Mouse (Mus musculus): ENCODE data around the gene Cav3. TPM values are rescaled to one million over a fixed set of nuclear protein-coding genes. Genes with fewer than 3 reads are reported as not detected.

Cav3 gene
- polyA plus RNA-seq, 1 experiment from 2014 or later = 1.6 TPM

DNA sequence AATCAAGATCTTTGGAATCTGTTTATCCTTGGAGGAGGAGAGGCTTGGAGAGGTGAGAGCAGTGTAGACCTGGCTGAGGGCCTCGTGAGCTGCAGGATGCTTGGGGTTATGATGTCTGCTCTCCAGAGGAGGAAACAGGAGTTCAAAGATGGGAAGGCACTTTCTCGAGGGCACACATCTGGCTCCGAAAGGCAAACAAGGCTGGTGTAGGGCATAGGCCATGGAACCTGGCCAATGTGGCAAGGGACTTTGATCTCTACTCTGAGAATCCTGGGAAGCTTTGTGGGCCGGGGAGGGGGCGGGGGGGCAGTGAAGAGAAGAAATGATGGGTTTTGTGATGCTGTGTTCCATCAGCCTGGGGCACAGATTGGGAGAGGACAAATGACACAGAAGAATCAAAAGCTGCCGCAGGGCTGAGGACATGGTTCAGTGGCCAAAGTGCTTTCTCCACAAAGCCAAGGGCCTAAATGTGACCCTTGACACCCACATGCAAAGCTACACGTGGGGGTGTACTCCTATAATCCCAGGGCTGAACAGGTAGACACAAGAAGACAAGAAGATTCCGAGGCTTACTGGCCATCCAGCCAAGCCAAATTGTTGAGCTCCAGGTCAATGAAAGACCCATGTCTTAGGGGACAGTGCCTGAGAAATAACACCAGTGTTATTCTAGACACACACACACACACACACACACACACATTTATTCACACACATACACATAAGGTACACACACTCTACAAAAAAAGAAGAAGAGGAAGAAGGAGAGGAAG lies 37.2 kb downstream of the Cav3 start:
- Histone ChIP-seq H3K4me2 (no peak overlapping the region), H3K27ac (no peak overlapping the region), H3K27me3 (peaks cover 12% of the 10 kb centered on the region; the same call in 1 of the 2 replicates), H3K9ac (no peak overlapping the region), H3K36me3 (no peaks in the 10 kb centered on the region), H3K4me3 (no peak overlapping the region), H3K9me3 (no peaks in the 10 kb centered on the region), H3K4me1 (no peaks in the 10 kb centered on the region)
- no peak for ATAC-seq (ENCODE audit: insufficient number of reproducible peaks, insufficient read depth, low FRiP score, low TSS enrichment, low read depth)
- WGBS = 69% methylated on average over 8 of the region's 8 CpGs

DNA sequence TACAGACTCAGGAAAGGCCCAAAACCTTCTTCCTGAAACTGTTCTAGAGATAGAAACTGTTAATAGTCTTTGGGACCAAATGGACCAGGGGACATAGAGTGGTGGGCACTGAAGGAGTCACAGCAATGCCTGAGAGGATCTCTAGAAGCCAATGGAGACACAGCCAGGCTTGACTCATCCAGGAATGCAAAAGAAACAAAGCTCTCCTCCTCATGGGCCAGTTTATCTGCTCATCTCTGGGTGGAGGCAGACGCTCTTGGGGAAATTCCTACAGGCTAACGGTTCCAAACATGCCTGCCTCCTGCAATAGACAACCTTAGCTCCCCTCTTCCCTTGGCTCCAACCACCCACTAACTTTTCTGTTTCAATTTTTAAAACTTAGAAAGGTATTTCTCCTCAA lies 38.2 kb downstream of the Cav3 start:
- WGBS = 61% methylated on average over 2 of the region's 2 CpGs
- Histone ChIP-seq H3K9me3 (no peaks in the 10 kb centered on the region), H3K27me3 (0 out of 2 replicates have a peak, but pooled peaks cover 2% of the 10 kb centered on the region), H3K4me3 (no peak overlapping the region), H3K9ac (no peak overlapping the region), H3K4me2 (no peak overlapping the region), H3K4me1 (no peaks in the 10 kb centered on the region), H3K36me3 (no peaks in the 10 kb centered on the region), H3K27ac (no peak overlapping the region)
- no peak for ATAC-seq (ENCODE audit: insufficient number of reproducible peaks, insufficient read depth, low FRiP score, low TSS enrichment, low read depth)

DNA sequence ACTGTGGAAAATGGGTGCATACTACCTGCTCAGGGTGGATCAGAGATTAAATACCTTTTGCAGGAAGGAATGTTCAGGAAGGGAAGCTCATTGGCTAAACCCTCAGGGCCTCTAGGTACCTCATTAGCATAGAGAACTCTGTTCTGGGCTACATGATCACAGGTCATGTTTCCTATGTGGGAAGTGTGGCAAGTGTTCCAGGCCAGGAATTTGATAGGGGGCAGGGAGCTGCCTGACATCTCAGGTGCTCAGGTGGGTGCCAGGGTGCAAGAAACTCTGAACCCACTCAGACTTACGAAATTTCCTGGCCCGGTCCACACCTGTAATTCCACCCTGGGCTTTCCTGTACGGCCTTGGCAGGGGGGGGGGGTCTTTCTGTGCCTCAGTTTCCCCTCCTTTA lies 39.4 kb downstream of the Cav3 start:
- ATAC-seq (ENCODE audit: insufficient number of reproducible peaks, insufficient read depth, low FRiP score, low TSS enrichment, low read depth) = no peak
- Histone ChIP-seq H3K4me2 (no peak overlapping the region), H3K9ac (no peak overlapping the region), H3K4me3 (no peak overlapping the region), H3K36me3 (no peaks in the 10 kb centered on the region), H3K27ac (no peak overlapping the region), H3K4me1 (no peaks in the 10 kb centered on the region), H3K9me3 (no peaks in the 10 kb centered on the region), H3K27me3 (no peaks in the 10 kb centered on the region)
- 88% methylated on average over 3 of the region's 3 CpGs for WGBS

DNA sequence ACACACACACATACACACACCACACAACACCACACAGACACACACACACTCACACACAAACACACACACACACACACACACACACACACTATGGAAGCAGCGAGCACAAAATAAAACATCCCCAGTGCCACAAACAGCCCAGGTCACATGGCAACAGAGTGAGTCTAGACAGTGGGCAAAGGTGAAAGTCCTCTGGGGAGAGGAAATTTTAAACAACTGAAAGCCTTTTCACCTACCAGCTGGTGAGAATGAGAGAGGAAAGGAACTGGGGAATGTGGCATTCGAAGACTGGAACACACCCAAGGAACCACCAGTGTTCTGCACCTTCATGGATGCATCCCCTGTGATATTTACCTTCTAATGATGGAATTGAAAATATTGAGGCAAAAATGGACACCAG lies 40.2 kb downstream of the Cav3 start:
- Histone ChIP-seq H3K27ac (no peak overlapping the region), H3K27me3 (no peaks in the 10 kb centered on the region), H3K36me3 (no peaks in the 10 kb centered on the region), H3K4me2 (no peak overlapping the region), H3K4me3 (no peak overlapping the region), H3K9me3 (no peaks in the 10 kb centered on the region), H3K4me1 (no peaks in the 10 kb centered on the region), H3K9ac (no peak overlapping the region)
- no peak for ATAC-seq (ENCODE audit: insufficient number of reproducible peaks, insufficient read depth, low FRiP score, low TSS enrichment, low read depth)
- 84% methylated on average over 2 of the region's 2 CpGs for WGBS

DNA sequence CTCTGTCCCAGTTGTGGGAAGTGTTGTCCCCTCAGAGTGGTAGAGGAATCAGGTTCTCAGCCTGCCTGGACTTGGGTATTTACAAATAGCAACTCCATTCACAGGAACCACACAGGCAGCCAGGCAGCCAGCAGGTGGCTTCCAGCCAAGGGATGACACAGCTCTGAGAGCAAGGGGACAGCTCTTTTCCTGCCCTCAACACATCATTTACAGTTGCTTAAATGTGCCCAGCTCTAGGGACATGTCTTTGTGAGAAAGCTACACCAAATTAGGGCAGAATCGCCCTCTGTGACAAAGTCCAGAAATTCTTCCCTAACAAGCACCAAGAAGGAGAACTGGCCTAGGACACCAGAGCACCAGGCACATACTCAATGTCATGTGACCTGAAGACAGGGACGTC lies 41.9 kb downstream of the Cav3 start:
- Histone ChIP-seq H3K36me3 (no peaks in the 10 kb centered on the region), H3K4me1 (no peaks in the 10 kb centered on the region), H3K9me3 (no peaks in the 10 kb centered on the region), H3K27ac (no peak overlapping the region), H3K4me3 (no peak overlapping the region), H3K27me3 (no peaks in the 10 kb centered on the region), H3K4me2 (no peak overlapping the region), H3K9ac (no peak overlapping the region)
- ATAC-seq (ENCODE audit: insufficient number of reproducible peaks, insufficient read depth, low FRiP score, low TSS enrichment, low read depth) = no peak
- 73% methylated on average over 2 of the region's 2 CpGs for WGBS

DNA sequence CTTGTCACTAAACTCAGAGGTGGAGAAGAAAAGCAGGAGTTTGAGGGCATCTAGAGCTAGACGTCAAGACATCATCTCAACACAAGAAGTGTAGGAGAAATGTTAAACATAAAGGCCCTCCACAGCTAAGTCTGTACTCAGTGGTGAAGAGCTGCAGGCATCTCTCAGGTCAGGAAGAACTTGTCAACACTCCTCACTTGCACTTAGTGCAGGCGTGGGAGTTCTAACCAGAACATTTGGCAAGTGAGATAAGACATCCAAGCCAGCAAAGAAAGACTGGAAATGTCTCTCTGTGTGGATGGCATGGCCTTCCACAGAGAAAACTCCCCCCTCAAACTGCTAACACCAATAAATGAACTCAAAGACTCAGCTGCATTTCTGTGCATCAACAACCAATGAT lies 48.3 kb downstream of the Cav3 start:
- Histone ChIP-seq H3K27ac (no peak overlapping the region), H3K4me2 (no peak overlapping the region), H3K4me3 (no peak overlapping the region), H3K4me1 (peaks cover 13% of the 10 kb centered on the region; the same call in 1 of the 2 replicates), H3K9ac (no peak overlapping the region), H3K9me3 (no peaks in the 10 kb centered on the region), H3K27me3 (no peaks in the 10 kb centered on the region), H3K36me3 (no peaks in the 10 kb centered on the region)
- WGBS = 81% methylated on average over 2 of the region's 2 CpGs
- ATAC-seq (ENCODE audit: insufficient number of reproducible peaks, insufficient read depth, low FRiP score, low TSS enrichment, low read depth) = no peak

DNA sequence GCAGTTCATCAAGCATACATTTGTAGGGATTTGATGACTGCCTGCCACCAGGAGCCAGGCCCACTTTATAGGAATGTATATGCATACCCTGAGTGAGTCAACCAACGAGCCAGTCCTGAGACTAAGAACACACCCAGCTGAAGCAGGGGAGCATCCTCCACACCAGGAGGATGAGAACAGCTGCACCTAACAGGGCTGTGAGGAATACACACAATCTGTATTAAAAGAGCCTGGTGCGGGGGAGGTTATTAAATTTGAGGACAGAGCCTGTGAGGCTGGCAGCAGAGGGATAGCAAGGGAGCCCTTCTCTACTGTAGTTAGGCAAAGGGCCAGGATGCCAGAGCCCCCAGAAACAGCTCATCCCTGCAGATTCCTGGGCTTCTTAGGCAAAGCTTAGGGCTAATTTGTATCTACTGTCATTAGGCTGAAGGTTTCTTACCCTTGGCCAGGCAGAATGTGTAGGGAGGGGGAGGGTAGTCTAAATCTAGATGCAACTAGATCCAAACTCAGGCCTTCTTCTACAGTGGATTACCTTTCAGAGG lies 50.4 kb downstream of the Cav3 start:
- H3K27ac ChIP-seq = no peak overlapping the region
- ATAC-seq (ENCODE audit: insufficient number of reproducible peaks, insufficient read depth, low FRiP score, low TSS enrichment, low read depth) = no peak
- no peaks in the 10 kb centered on the region for H3K9me3 ChIP-seq
- H3K27me3 ChIP-seq = no peaks in the 10 kb centered on the region
- H3K4me3 ChIP-seq = no peak overlapping the region
- WGBS = 45% methylated on average over 2 of the region's 2 CpGs
- H3K36me3 ChIP-seq = no peaks in the 10 kb centered on the region
- H3K4me2 ChIP-seq = no peak overlapping the region
- peaks cover 13% of the 10 kb centered on the region; the same call in 1 of the 2 replicates for H3K4me1 ChIP-seq
- H3K9ac ChIP-seq = no peak overlapping the region

DNA sequence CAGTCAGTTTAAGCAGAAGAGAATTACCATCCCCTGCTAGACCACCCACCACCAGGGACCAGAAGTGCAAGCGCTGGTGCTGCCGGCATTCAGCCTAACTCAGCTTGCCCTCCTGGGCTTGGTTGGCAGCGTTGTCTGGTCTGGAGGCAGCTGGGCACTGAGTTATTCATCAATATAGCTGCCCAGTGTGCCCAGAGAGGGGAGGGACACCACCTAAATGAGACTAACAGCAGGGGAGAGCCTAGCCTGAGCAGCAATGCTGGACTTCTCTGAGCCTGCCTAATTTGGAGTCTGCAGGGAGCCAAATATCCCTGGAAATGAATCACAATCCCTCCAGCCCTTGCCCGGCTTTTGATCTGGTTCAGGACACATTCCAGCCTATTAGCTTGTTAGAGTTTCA lies 51.0 kb downstream of the Cav3 start:
- H3K36me3 ChIP-seq = no peaks in the 10 kb centered on the region
- no peak overlapping the region for H3K9ac ChIP-seq
- no peak overlapping the region for H3K27ac ChIP-seq
- no peak overlapping the region; the same call in 1 of the 2 replicates for H3K4me2 ChIP-seq
- WGBS = 13% methylated on average over 4 of the region's 4 CpGs
- H3K4me1 ChIP-seq = peaks cover 13% of the 10 kb centered on the region; the same call in 1 of the 2 replicates
- ATAC-seq (ENCODE audit: insufficient number of reproducible peaks, insufficient read depth, low FRiP score, low TSS enrichment, low read depth) = no peak
- H3K9me3 ChIP-seq = no peaks in the 10 kb centered on the region
- no peak overlapping the region for H3K4me3 ChIP-seq
- H3K27me3 ChIP-seq = no peaks in the 10 kb centered on the region

DNA sequence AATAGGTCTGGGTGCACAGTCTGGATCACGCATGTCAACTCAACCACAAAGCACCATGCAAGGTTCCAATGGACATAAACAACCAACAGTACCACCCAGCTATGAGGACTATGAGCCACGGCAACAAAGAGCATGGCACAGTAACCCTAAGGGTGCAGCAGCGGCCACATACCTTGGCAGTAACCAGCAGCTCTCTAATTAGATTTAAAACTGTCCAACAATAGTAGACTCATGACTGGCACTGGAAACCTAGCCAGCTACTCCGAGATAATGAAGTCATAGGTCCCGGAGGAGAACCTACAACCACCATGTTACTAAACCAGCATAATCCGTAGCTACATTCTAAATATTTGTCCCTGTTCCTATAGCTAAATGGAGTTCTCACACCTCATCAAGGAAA lies 55.3 kb downstream of the Cav3 start:
- WGBS = 86% methylated on average over 6 of the region's 6 CpGs
- ATAC-seq (ENCODE audit: insufficient number of reproducible peaks, insufficient read depth, low FRiP score, low TSS enrichment, low read depth) = no peak
- H3K4me1 ChIP-seq = peaks cover 12% of the 10 kb centered on the region; the same call in 1 of the 2 replicates
- H3K36me3 ChIP-seq = no peaks in the 10 kb centered on the region
- no peak overlapping the region for H3K27ac ChIP-seq
- no peak overlapping the region for H3K4me2 ChIP-seq
- no peak overlapping the region for H3K9ac ChIP-seq
- no peaks in the 10 kb centered on the region for H3K9me3 ChIP-seq
- no peaks in the 10 kb centered on the region for H3K27me3 ChIP-seq
- no peak overlapping the region for H3K4me3 ChIP-seq

DNA sequence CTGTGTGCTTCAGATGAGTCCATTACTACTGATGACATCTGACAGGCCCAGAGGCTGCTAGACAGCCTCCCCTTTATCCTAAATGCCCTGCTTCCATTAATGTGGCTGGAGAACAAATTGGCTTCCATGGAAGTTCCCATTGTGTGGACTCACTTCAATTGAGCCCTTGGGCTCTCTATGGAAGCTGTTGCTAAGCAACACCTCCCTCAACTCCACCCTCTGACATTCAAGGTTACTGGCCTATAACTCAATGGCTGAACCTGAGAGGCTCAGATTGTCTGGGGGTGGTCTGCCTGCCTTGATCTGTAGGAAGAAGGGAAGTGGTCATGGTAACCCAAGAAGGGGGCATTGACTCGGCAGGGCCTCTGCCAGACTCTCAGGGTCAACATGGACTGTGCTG lies 57.2 kb downstream of the Cav3 start:
- H3K9me3 ChIP-seq = no peaks in the 10 kb centered on the region
- no peak overlapping the region for H3K9ac ChIP-seq
- no peak overlapping the region for H3K27ac ChIP-seq
- 18% methylated on average over 1 of the region's 1 CpGs for WGBS
- H3K4me2 ChIP-seq = no peak overlapping the region
- no peaks in the 10 kb centered on the region for H3K36me3 ChIP-seq
- no peaks in the 10 kb centered on the region for H3K4me1 ChIP-seq
- no peak for ATAC-seq (ENCODE audit: insufficient number of reproducible peaks, insufficient read depth, low FRiP score, low TSS enrichment, low read depth)
- H3K27me3 ChIP-seq = no peaks in the 10 kb centered on the region
- no peak overlapping the region for H3K4me3 ChIP-seq

DNA sequence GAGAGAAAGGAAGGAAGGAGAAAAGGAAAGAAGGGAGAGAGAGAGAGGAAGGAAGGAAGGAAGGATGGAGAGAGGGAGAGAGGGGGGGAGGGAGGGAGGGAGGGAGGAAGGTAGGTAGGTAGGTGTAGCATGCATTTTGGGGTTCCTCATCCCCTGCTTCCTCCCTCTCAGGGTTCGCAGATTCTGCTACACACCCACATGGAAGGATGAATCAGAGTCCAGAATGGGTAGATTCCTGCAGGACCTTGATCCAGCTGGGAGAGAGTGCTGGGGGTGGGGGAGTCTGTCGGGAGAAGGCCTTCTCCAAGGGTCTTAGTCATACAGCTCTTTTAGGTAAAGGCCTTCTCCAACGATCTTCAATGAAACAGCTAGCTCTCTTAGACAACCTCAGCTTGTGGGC lies 58.3 kb downstream of the Cav3 start:
- no peak for ATAC-seq (ENCODE audit: insufficient number of reproducible peaks, insufficient read depth, low FRiP score, low TSS enrichment, low read depth)
- Histone ChIP-seq H3K27me3 (no peaks in the 10 kb centered on the region), H3K27ac (no peak overlapping the region), H3K4me3 (no peak overlapping the region), H3K36me3 (no peaks in the 10 kb centered on the region), H3K4me1 (no peaks in the 10 kb centered on the region), H3K9ac (no peak overlapping the region), H3K4me2 (no peak overlapping the region), H3K9me3 (no peaks in the 10 kb centered on the region)
- 83% methylated on average over 3 of the region's 3 CpGs for WGBS

DNA sequence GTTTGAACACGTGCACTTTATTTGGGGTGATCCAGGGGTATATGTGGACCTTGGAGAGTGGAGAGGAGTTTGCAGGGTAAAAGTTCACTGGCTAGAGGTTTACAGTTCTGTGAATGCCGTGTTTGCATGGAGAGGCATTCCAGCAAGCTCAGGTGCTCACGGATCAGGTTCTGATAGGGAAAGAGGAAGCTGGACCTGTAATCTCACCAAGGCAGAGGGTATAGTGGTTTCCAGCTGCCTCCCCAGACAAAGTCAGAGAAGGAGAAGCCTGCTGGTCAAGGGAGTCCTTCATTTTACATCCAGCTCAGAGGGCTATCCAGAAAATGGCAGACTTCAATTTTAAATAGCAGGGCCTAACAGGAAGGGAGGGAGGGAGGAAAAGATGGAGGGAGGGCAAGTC lies 58.7 kb downstream of the Cav3 start:
- no peak for ATAC-seq (ENCODE audit: insufficient number of reproducible peaks, insufficient read depth, low FRiP score, low TSS enrichment, low read depth)
- no peak overlapping the region for H3K9ac ChIP-seq
- WGBS = 76% methylated on average over 3 of the region's 3 CpGs

More for the DNA sequence above, 58.7 kb downstream of the Cav3 start:
- H3K4me1 ChIP-seq = no peaks in the 10 kb centered on the region
- no peak overlapping the region for H3K4me3 ChIP-seq
- H3K36me3 ChIP-seq = no peaks in the 10 kb centered on the region
- H3K27me3 ChIP-seq = no peaks in the 10 kb centered on the region
- H3K27ac ChIP-seq = no peak overlapping the region
- H3K4me2 ChIP-seq = no peak overlapping the region
- no peaks in the 10 kb centered on the region for H3K9me3 ChIP-seq
